Mouse (Mus musculus) spleen, adult 2 months (tissue): ENCODE results near the gene Bpgm.

ENCODE experiments used
- CTCF ChIP-seq: fragments of 200-500 bp; IDR thresholded peaks from 2 replicates; pipeline ENCODE4 v1.5.1; 2011; ENCODE audit warnings: mild to moderate bottlenecking, inconsistent platforms; ENCODE audit not compliant: insufficient read depth, insufficient read length, insufficient replicate concordance; ENCODE audit errors: extremely low read depth
- POLR2A ChIP-seq: fragments of 200-500 bp; IDR thresholded peaks from 2 replicates; pipeline ENCODE4 v1.6.1; 2011; ENCODE audit warnings: low read depth, low read length, inconsistent platforms

DNA sequence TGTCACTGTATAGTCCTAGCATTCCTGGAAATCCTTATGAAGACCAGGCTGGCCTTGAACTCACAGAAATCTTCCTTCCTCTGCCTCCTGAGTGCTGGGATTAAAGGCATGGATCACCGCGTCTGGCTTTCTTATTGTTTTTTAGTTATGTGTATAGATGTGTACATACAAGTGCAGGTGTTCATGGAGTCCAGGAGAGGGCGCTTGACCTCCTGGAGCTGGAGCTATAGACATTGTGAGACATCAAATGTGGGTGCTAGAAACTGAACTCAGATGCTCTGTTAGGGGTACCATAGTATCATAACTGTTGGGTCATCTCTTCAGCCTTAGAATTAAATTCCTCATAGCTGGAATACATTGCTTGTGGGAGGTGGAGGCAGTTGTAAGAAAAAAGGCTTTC is 2.0 kb upstream of the Bpgm start:
- no peak for TF ChIP-seq CTCF
- no peak for TF ChIP-seq POLR2A
